Mouse (Mus musculus) gastrocnemius, postnatal 14 days (tissue): Measurements from ENCODE around the gene Camkmt. TPM values are rescaled to one million over a fixed set of nuclear protein-coding genes. Genes with fewer than 3 reads are reported as not detected.

ENCODE experiments used
- DNase-seq: peaks from one replicate; pipeline ENCODE4 v3.0.0; 2021; ENCODE audit warnings: mixed read lengths
- intact Hi-C: fragments of 180-260 bp; cut with DNase I; formaldehyde crosslinking; loops from one replicate; pipeline ENCODE4 v1.15.1; 2025; ENCODE audit warnings: low total_unique reads
- total RNA-seq, 2 experiments: library from RNA; stranded (reverse); gene quantifications; 2 replicates each; pipeline ENCODE4 v1.2.3; 2021

Camkmt gene
- total RNA-seq, 2 experiments from 2014 or later: 1.5 to 1.7 TPM

- intact Hi-C loops: no loop called here
- no peak for DNase-seq
These were observed 259.1 kb downstream of the Camkmt start for GRCm38 (mm10) chr17:85349331-85349935.

GRCm38 (mm10) chr17:85351301-85351700, 260.9 kb downstream of the Camkmt start:
- DNase-seq: no peak
- intact Hi-C loops: no loop called here

GRCm38 (mm10) chr17:85352731-85353130, 262.4 kb downstream of the Camkmt start:
- intact Hi-C loops: no loop called here
- no peak for DNase-seq

- no peak for DNase-seq
These were observed 262.8 kb downstream of the Camkmt start for GRCm38 (mm10) chr17:85353191-85353590.

GRCm38 (mm10) chr17:85353636-85354035, 263.3 kb downstream of the Camkmt start:
- intact Hi-C loops: no loop called here

More at GRCm38 (mm10) chr17:85353191-85353590, 262.8 kb downstream of the Camkmt start:
- intact Hi-C loops: no loop called here

GRCm38 (mm10) chr17:85355356-85355755, 265.0 kb downstream of the Camkmt start:
- intact Hi-C loops: no loop called here
- no peak for DNase-seq

More at GRCm38 (mm10) chr17:85353636-85354035, 263.3 kb downstream of the Camkmt start:
- no peak for DNase-seq

- intact Hi-C loops: no loop called here
- no peak for DNase-seq
These were observed 270.7 kb downstream of the Camkmt start for GRCm38 (mm10) chr17:85361006-85361405.

GRCm38 (mm10) chr17:85367319-85367718, 277.0 kb downstream of the Camkmt start:
- no peak for DNase-seq
- intact Hi-C loops: no loop called here

- no peak for DNase-seq
- intact Hi-C loops: no loop called here
These were observed 278.4 kb downstream of the Camkmt start for GRCm38 (mm10) chr17:85368776-85369175.

- DNase-seq: no peak
- intact Hi-C loops: no loop called here
These were observed 281.7 kb downstream of the Camkmt start for GRCm38 (mm10) chr17:85372076-85372475.

- intact Hi-C loops: no loop called here
- DNase-seq: no peak
These were observed 282.2 kb downstream of the Camkmt start for GRCm38 (mm10) chr17:85372523-85372922.

GRCm38 (mm10) chr17:85374100-85374833, 283.9 kb downstream of the Camkmt start:
- no peak for DNase-seq

GRCm38 (mm10) chr17:85374834-85375176, 284.5 kb downstream of the Camkmt start:
- intact Hi-C loops: no loop called here
- DNase-seq: no peak

More at GRCm38 (mm10) chr17:85374100-85374833, 283.9 kb downstream of the Camkmt start:
- intact Hi-C loops: no loop called here

GRCm38 (mm10) chr17:85375523-85375922, 285.2 kb downstream of the Camkmt start:
- no peak for DNase-seq
- intact Hi-C loops: no loop called here

- DNase-seq: no peak
- intact Hi-C loops: no loop called here
These were observed 287.1 kb downstream of the Camkmt start for GRCm38 (mm10) chr17:85377496-85377895.

- DNase-seq: no peak
These were observed 288.7 kb downstream of the Camkmt start for GRCm38 (mm10) chr17:85379101-85379500.

GRCm38 (mm10) chr17:85381578-85382223, 291.3 kb downstream of the Camkmt start:
- intact Hi-C loops: no loop called here
- DNase-seq: no peak

More at GRCm38 (mm10) chr17:85379101-85379500, 288.7 kb downstream of the Camkmt start:
- intact Hi-C loops: no loop called here

GRCm38 (mm10) chr17:85382344-85382743, 292.0 kb downstream of the Camkmt start:
- intact Hi-C loops: no loop called here
- DNase-seq: no peak

GRCm38 (mm10) chr17:85382906-85383305, 292.6 kb downstream of the Camkmt start:
- DNase-seq: no peak
- intact Hi-C loops: no loop called here

- no peak for DNase-seq
- intact Hi-C loops: no loop called here
These were observed 302.9 kb downstream of the Camkmt start for GRCm38 (mm10) chr17:85393091-85393890.
